Mouse (Mus musculus): Measurements from ENCODE around the gene Clcc1.
A peak's percentile ranks its signal among the peaks of the same experiment; 100 is the strongest.

Clcc1 gene

GRCm38 (mm10) chr3:108702789-108703188 is 49.1 kb downstream of the Clcc1 start:
- no peak for DNase-seq

DNA sequence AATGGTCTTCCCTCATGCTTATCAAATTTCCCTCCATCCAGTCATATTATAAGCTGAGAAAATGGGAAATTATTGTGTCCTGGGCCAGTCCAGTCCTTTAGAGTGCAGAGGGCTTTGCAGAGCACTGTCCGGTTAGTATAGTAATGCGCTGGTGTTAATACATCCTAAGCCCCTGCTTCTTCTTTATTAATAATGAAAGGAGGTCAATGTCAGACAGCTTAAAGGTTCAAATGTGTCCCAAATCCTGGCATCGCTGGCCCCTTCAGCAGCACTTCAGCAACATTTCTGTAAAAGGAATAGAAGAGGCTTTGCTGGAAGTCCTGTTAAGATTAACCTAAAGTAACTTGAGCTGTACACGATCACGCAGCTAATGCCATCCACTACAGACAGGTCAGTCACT is 57.6 kb downstream of the Clcc1 start:
- no peak for DNase-seq

DNA sequence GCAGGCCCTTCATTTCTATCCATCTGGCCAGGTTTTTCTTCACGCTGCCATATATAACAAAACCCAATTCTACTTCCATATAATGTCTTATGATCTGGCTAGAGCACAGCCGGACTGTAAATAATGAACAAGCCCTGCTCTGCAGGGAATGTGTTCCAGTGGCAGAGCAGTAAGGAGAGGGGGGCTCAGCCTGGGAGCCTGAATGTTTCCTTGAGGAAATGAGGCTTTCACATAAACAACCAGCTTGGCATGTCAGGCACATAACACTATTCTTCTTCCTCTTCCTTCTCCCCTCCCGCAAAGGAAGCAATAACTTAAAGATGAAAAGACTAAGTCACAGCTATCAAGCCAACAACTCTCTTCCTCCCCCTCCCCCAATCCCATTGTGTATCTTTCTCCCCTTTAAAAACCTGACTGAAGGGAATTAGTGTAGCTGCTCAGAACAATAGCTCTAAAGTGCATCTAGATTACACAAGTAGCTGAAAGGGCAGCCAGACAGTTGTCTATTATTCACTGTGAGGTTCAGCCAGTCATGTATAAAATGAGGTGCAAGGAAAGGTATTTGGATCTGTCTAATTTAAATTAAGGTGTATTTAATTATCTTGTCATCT is 59.5 kb downstream of the Clcc1 start:
- peak; percentile 48 for DNase-seq

GRCm38 (mm10) chr3:108714837-108715236 is 61.1 kb downstream of the Clcc1 start:
- DNase-seq: no peak

DNA sequence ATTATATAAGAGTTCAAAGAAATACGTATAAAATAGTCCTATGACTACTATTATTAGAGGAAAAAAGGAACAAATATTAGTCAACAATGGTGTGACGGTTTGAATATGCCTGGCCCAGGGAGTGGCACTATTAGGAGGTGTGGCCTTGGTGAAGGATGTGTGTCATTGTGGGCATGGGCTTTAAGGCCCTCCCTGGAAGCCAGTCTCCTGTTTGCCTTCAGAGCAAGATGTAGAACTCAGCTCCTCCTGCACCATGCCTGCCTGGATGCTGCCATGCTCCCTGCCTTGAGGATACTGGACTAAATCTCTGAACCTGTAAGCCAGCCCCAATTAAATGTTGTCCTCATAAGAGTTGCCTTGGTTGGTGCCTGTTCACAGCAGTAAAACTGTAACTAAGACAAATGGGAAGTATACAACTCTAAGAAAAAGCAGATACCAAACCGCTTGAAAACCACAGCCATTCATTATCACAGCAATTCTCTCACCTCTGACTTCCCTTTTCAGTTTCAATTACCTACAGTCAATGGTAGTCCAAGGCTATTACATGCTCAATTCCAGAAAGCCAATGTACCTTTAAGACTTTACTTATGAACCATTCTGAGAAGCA is 64.3 kb downstream of the Clcc1 start:
- no peak for DNase-seq

DNA sequence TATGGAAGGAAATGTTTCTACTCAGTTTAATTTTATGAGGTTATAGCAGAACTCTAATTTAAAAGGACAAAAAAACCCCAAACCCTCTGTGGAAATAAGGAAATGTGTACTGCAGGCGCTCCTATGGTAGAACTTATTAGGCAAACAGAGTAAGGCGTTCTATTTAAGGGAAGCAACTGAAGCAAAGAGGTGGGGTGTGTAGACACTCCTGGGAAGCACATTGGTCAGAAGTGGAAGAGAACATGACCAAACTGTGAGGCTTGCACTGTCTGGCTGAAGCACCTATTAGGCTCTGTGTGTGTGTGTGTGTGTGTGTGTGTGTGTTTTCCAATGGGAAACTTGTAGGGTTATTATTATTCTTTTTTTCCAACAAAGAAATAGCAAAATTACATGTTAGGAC is 65.6 kb downstream of the Clcc1 start:
- no peak for DNase-seq

GRCm38 (mm10) chr3:108719761-108720160 is 66.0 kb downstream of the Clcc1 start:
- DNase-seq: no peak

DNA sequence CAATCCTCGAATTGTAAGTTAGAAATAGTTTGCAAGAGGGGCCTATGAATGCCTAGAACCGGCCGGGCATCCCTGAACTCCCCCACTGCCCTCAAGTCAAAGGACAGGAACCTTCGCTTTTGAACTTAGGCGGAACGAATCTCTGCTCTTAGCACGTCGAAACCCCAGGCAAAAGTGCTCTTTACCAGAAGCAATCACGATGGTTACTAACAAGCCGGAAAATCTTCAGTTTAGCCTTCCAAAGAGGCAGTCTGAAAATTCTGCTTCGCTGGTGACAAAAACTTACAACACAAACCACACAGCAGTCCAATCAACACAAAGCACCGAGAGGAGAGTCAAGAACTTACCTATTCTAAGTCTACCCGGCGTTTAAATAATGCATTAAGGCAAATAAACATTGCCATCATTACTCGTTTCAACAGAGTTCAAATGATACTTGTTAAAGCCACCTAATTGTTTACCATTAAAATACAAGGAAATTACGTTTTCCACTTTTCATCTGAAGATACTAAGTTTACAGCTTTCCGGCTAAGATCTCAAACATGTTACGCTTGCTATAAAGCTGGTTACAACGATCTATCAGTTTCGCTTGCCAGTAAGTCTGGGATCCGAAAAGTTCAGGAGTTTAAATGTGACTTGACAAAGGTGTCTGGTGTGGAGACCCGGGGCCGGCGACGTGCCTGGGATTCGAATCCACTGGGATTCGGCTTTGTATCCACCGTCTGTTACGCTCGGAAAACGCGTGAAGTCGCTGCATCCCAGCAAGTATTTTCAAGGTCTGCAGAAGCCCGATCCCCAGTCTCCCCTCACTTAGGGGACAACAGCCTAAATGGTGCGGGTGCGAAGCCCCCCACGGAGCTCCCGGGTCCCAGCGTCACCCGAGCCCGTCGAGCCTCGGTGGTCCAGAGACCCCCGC is 67.6 kb downstream of the Clcc1 start:
- peak; percentile 65 for DNase-seq

DNA sequence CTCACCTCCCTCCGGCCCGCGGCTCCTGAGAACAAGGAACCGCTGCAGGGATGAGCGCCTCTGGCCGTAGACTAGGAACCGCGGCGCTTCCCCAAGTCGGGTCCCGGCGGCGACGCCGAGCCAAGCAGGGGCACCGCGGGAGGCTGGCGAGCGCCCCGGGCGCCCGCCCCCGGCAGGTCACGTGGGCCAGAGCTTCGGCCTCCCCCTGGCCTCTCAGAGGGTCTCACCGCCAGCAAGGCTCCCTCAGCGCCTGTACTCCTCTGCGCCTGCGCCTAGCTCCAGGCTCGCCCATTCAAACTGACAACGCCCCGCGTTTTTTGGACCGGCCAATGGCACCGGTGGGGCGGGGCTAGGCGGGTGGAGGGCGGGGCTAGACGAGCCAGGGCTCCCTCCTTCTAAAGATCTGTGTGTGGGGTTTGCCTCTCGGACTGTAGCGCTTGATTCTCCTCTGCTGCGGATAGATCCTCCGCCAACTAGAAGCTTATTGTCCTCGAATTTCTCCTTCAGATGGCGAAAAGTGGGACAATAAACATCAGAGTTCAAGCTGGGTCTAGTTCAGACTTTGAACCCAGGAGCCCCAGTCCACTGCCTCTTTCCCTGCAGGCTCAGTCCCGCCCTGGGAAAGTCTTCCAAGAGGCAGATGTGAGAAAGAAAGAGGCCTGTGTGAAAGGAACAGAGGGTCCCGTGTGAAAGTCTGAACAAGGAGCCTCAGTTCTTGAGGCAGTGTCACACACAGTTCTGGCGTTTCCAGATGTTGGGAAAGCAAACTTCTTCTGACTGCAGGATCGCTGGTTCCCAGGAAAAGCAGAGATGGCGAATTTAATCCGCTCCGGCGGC is 68.5 kb downstream of the Clcc1 start, which contains the start of gene Gpsm2:
TSS of gene Gpsm2 (minus strand) at position 274 of the 837 bp plus-strand sequence.
- peak; percentile 98 for DNase-seq

- DNase-seq: no peak
Observed at GRCm38 (mm10) chr3:108726413-108726812, 72.7 kb downstream of the Clcc1 start.

- DNase-seq: no peak
Observed at GRCm38 (mm10) chr3:108727344-108727743, 73.6 kb downstream of the Clcc1 start.

GRCm38 (mm10) chr3:108727776-108728175 is 74.1 kb downstream of the Clcc1 start:
- no peak for DNase-seq
